Mouse (Mus musculus): Measurements from ENCODE around the gene Gm1553.

Gm1553 gene

GRCm38 (mm10) chr10:82492518-82492917 lies at the start of gene Gm1553:
Gene Gm1553 (minus strand): TSS chr10:82492618.
- no peak for DNase-seq (ENCODE audit: low spot score)
